Mouse (Mus musculus): ENCODE measurements at regions not wholly inside any gene's neighbourhood (a gene's known extent, or its start where the extent isn't known, plus 50 kb on each side); places are given as distances from the start of the nearest gene placed in this dataset.

DNA sequence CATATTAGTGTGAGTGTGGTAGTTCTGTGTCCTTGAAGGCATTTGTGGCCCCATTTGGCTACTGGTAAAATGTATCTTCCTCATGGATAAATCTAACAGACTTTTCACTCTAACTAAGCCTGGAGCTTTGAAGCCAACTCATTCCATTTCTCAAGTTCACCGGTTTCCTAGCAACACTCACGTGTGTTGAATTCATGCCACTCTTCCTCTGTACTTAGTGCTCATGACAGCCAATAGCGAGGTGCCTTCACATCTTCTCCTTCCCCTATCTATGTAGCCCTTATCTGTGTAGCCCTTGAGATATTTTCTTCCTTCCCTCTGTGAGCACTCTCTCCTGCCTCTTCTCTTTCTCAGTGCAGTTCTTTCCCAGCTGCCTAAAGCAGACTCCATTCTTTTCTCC lies 150.7 kb downstream of the Satb1 start:
- no peak for TF ChIP-seq EP300 (IDR thresholded peaks at IDR 0.05; ENCODE audit: low read depth)
- TF ChIP-seq CTCF (IDR thresholded peaks at IDR 0.05; ENCODE audit: low read depth): no peak

Data from liver, postnatal 0 days (tissue).